Mouse (Mus musculus) stomach, postnatal 0 days (tissue): ENCODE results near the gene Thbs3.
A peak's percentile ranks its signal among the peaks of the same experiment; 100 is the strongest.

Source experiments
- CTCF ChIP-seq: IDR thresholded peaks from 2 replicates; pipeline ENCODE4 v1.5.1; 2016; ENCODE audit warnings: antibody characterized with exemption, low read depth, mild to moderate bottlenecking, moderate library complexity
- EP300 ChIP-seq: optimal IDR thresholded peaks from 2 replicates; pipeline ENCODE3; 2016; ENCODE audit warnings: antibody characterized with exemption

GRCm38 (mm10) chr3:89244158-89244981 lies 29.4 kb downstream of the Thbs3 start:
- TF ChIP-seq CTCF, result peak; percentile 54
- no peak for TF ChIP-seq EP300
